In genomic region chr15:79380468-79381444, GRCm38 (mm10) we compare ENCODE assay signal across 8 mouse cellular contexts. TPM values are rescaled to one million over a fixed set of nuclear protein-coding genes. Genes with fewer than 3 reads are reported as not detected.
A peak's percentile ranks its signal among the peaks of the same experiment; 100 is the strongest.
DNase-seq lines count a peak whose midpoint lies in the region; ATAC-seq lines count a peak whose summit lies in the region.

No protein-coding gene starts in this region.

- DNase-seq in heart, adult 11 months: peak; percentile 98
- DNase-seq in heart, postnatal 25 days (ENCODE audit: low spot score): no peak
- peak; percentile 56 for DNase-seq in c-Kit-positive CD71-positive TER-119-positive erythroid progenitor cells, embryonic 14.5 days (ENCODE audit: low spot score)
- DNase-seq in hindbrain, embryonic 11.5 days (ENCODE audit: low spot score): peak; percentile 91
- peak; percentile 53 to 69 for DNase-seq in left cerebral cortex, adult 18-20 months (ENCODE audit: low spot score in 2 of 2)
- DNase-seq in lung, postnatal 36 days: peak; percentile 90
- DNase-seq in right cerebral cortex, postnatal 36 days (ENCODE audit: low spot score in 2 of 2): peak; percentile 55 to 72

- intact Hi-C loops in heart, postnatal 25 days (cut with DNase I): loop anchor here (2.0 kb wide), 1 partner anchor 14 kb away; no protein-coding TSS in a partner anchor

- peaks cover 20% of the 10 kb centered on the region for H3K4me1 ChIP-seq in forebrain, embryonic 16.5 days (replicated peaks; ENCODE audit: control insufficient read depth, insufficient read depth, low read length)
- no peaks in the 10 kb centered on the region for H3K4me1 ChIP-seq in hindbrain, embryonic 11.5 days (replicated peaks; ENCODE audit: control insufficient read depth, insufficient read depth, low read length)

- peak overlapping the region; percentile 20 for H3K4me2 ChIP-seq in forebrain, embryonic 16.5 days (ENCODE audit: low read length)
- no peak overlapping the region for H3K4me2 ChIP-seq in hindbrain, embryonic 11.5 days (replicated peaks; ENCODE audit: low read depth, low read length)

- H3K9ac ChIP-seq in forebrain, embryonic 16.5 days (replicated peaks; ENCODE audit: low read depth, low read length): peak overlapping the region; percentile 26; the same call in 1 of the 2 replicates
- no peak overlapping the region for H3K9ac ChIP-seq in hindbrain, embryonic 11.5 days (ENCODE audit: low read depth, low read length)

- ATAC-seq in forebrain, embryonic 16.5 days: peak; percentile 54; the same call in 1 of the 2 replicates
- peak; percentile 43; the same call in 1 of the 2 replicates for ATAC-seq in hindbrain, embryonic 11.5 days (ENCODE audit: low FRiP score)

- H3K36me3 ChIP-seq in forebrain, embryonic 16.5 days (ENCODE audit: control insufficient read depth, insufficient read depth): peaks cover 7% of the 10 kb centered on the region
- H3K36me3 ChIP-seq in hindbrain, embryonic 11.5 days (ENCODE audit: control insufficient read depth, insufficient read depth, low read length): no peaks in the 10 kb centered on the region

- no peaks in the 10 kb centered on the region for H3K9me3 ChIP-seq in forebrain, embryonic 16.5 days (ENCODE audit: control insufficient read depth, low read length)
- no peaks in the 10 kb centered on the region for H3K9me3 ChIP-seq in hindbrain, embryonic 11.5 days (ENCODE audit: control insufficient read depth, low read length)

- WGBS in forebrain, embryonic 16.5 days: 33% methylated on average over 23 of the region's 23 CpGs
- 56% methylated on average over 22 of the region's 23 CpGs for WGBS in hindbrain, embryonic 11.5 days

- no peak overlapping the region for H3K4me3 ChIP-seq in forebrain, embryonic 16.5 days (replicated peaks; ENCODE audit: low read length)
- no peak overlapping the region for H3K4me3 ChIP-seq in hindbrain, embryonic 11.5 days (ENCODE audit: low read depth, low read length)

- H3K27me3 ChIP-seq in forebrain, embryonic 16.5 days (replicated peaks; ENCODE audit: control insufficient read depth, insufficient read depth, low read length): no peaks in the 10 kb centered on the region
- no peaks in the 10 kb centered on the region for H3K27me3 ChIP-seq in hindbrain, embryonic 11.5 days (ENCODE audit: control insufficient read depth, insufficient read depth, low read length)

- peak overlapping the region; percentile 84 for H3K27ac ChIP-seq in forebrain, embryonic 16.5 days (ENCODE audit: low read length)
- H3K27ac ChIP-seq in hindbrain, embryonic 11.5 days (ENCODE audit: low read depth, low read length): no peak overlapping the region

RNA-seq across cellular contexts. Expression of gene Tmem184b, which starts 22.6 kb away (rescaled TPM):
- 10 to 100 TPM; 43.0 to 46.7 TPM for total RNA-seq in heart, postnatal 25 days (2021)
- 43.4 and 44.0 TPM in 2 replicates for polyA plus RNA-seq in forebrain, embryonic 16.5 days (2015; fragmentation: Nextera tagmentation; extraction: Ambion mirVana)
- 32.7 and 33.5 TPM in 2 replicates for polyA plus RNA-seq in hindbrain, embryonic 11.5 days (2014; fragmentation: Nextera tagmentation; extraction: Ambion mirVana)
- 10 to 100 TPM; 71.3 to 74.8 TPM for total RNA-seq in left cerebral cortex, adult 18-20 months (2021)

RNA-seq across cellular contexts. Expression of gene Maff, which starts 34.3 kb away (rescaled TPM):
- total RNA-seq in heart, postnatal 25 days (2021): 1 to 10 TPM; 8.1 to 8.3 TPM
- polyA plus RNA-seq in forebrain, embryonic 16.5 days (2015; fragmentation: Nextera tagmentation; extraction: Ambion mirVana): 0.97 and 1.1 TPM in 2 replicates
- polyA plus RNA-seq in hindbrain, embryonic 11.5 days (2014; fragmentation: Nextera tagmentation; extraction: Ambion mirVana): 1.6 and 1.8 TPM in 2 replicates
- 1 to 10 TPM; 1.8 to 2.8 TPM for total RNA-seq in left cerebral cortex, adult 18-20 months (2021)

RNA-seq across cellular contexts. Expression of gene Pla2g6, which starts 52.6 kb away (rescaled TPM):
- 1 to 10 TPM; 9.6 to 9.9 TPM for total RNA-seq in heart, postnatal 25 days (2021)
- polyA plus RNA-seq in forebrain, embryonic 16.5 days (2015; fragmentation: Nextera tagmentation; extraction: Ambion mirVana): 26.4 and 31.0 TPM in 2 replicates
- polyA plus RNA-seq in hindbrain, embryonic 11.5 days (2014; fragmentation: Nextera tagmentation; extraction: Ambion mirVana): 18.0 and 20.4 TPM in 2 replicates
- total RNA-seq in left cerebral cortex, adult 18-20 months (2021): 10 to 100 TPM; 18.4 to 21.2 TPM
